Mouse (Mus musculus): Measurements from ENCODE around the gene Cdc42bpb.

DNA sequence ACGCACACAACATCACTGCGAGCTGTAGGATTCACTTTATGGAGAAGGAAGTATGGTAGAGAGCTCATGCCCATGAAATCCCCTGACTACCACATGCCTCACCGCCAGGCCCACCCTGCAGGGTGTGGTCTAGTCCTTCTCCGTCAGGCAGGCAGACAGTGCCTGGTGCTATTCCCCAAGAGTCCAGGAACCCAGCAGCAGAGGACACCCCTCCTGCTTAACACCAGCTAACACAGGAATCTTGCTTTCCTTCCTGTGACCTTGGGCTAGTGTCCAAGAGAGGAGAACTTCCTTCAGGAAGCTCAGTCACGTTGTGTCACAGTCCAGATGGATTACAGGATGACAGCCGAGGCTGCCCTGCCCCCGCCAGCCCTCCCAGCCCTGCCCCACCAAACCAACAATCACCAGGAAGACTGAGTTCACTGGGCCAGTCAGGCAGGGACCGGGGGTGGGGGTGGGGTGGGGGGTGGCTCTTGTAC lies 9.2 kb upstream of the Cdc42bpb start:
- TF ChIP-seq CTCF (IDR thresholded peaks at IDR 0.05; ENCODE audit: low read depth, low read length), result no peak
- no peak for TF ChIP-seq POLR2A (IDR thresholded peaks at IDR 0.05; ENCODE audit: extremely low read depth, insufficient read depth, low read length)

Data from liver, adult 2 months (tissue).